Mouse (Mus musculus): Measurements from ENCODE around the gene Cybrd1.

GRCm38 (mm10) chr2:71176329-71177249, 58.9 kb downstream of the Cybrd1 start:
- no peak for TF ChIP-seq CTCF (IDR thresholded peaks at IDR 0.05; ENCODE audit: control insufficient read depth, insufficient read depth, insufficient read length)
- no peak for TF ChIP-seq MYOG (IDR thresholded peaks at IDR 0.05; ENCODE audit: control insufficient read depth, extremely low read depth, insufficient read length)
- TF ChIP-seq MAX (IDR thresholded peaks at IDR 0.05) = no peak
- no peak for TF ChIP-seq CEBPB (IDR thresholded peaks at IDR 0.05; ENCODE audit: low read depth)
- TF ChIP-seq USF1 (IDR thresholded peaks at IDR 0.05; ENCODE audit: low read depth) = no peak
- no peak for TF ChIP-seq MYOD1 (IDR thresholded peaks at IDR 0.05; ENCODE audit: control insufficient read depth, insufficient read length, low read depth)
